Mouse (Mus musculus): Measurements from ENCODE around the gene Serinc5. TPM values are rescaled to one million over a fixed set of nuclear protein-coding genes. Genes with fewer than 3 reads are reported as not detected.

Serinc5 gene
- polyA plus RNA-seq, 2 experiments = 13.8 to 25.9 TPM

DNA sequence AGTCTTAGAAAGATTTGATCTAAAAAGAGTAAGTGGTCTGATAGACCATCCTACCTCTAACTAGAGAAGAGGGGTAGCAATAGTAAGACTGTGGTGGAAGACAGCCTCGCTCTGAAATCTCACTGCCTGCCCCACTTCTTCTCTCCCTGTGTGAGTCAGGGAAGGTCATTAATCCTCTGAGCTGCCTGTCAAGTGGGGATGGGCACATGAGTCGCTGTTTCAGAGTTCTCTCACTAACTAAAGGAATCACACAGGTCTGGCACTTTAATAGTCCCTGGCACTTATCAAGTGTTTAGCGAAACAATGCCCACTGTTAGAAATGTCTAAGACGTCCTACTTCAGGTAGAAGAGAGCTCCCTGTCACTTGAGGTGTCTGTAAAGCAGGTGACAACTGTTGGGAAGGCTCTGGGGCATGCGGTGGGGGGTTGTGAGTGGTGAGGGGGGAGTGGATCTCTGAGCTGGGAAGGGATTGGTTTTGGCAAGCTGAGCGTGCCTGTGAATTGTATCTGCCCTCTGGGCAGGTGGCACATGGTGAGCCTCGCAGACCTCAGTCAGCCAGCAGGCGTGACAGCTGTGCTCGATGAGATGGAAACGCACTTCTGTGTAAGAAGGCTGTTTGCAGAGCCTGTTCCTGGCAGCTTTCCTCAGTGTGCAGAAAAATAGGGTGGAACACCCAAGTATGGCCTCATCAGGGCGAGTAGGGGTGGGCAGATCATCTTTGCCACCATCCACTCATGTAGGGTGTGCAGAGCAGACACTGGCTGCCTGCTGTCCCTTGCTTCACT, 125.8 kb downstream of the Serinc5 start:
- Histone ChIP-seq H3K4me2 (replicated peaks; ENCODE audit: low read depth, low read length, severe bottlenecking) (no peak overlapping the region), H3K9me3 (ENCODE audit: control insufficient read depth, low read length) (no peaks in the 10 kb centered on the region), H3K27ac (replicated peaks; ENCODE audit: low read depth, low read length) (no peak overlapping the region), H3K4me1 (ENCODE audit: control insufficient read depth, insufficient read depth, low read length) (no peaks in the 10 kb centered on the region), H3K36me3 (ENCODE audit: control insufficient read depth, insufficient read depth, low read length) (no peaks in the 10 kb centered on the region), H3K4me3 (replicated peaks; ENCODE audit: low read length) (no peak overlapping the region), H3K27me3 (ENCODE audit: control insufficient read depth, insufficient read depth, low read length) (no peaks in the 10 kb centered on the region), H3K9ac (ENCODE audit: low read depth, low read length, severe bottlenecking) (no peak overlapping the region)
- DNase-seq (ENCODE audit: low spot score) = peak; percentile 26
- WGBS = 49% methylated on average over 11 of the region's 11 CpGs
- ATAC-seq (ENCODE audit: low FRiP score, low read depth) = no peak; the same call in 1 of the 2 replicates
- TF ChIP-seq POLR2A (IDR thresholded peaks at IDR 0.05; ENCODE audit: borderline replicate concordance, extremely low read depth, insufficient read depth, insufficient read length) = no peak

DNA sequence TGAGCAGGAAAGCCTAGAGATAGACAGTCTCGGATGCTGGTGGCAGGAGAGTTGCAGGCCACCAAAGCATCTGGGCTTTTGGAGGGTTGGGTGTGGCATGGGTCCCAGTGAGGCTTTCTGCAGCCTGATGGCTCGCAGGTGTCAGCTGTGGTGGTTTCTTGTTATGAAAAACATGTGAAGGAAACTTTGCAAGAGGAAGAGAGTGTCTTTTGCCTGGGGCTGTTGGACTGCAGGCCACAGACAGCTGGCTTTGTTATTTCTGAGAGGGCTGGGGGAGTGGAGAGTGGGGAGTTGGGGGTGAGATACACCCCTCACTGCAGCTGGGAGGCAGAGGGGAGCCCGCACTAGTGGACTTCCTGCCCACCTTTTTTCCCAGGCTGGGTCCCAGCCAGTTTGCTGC, 127.9 kb downstream of the Serinc5 start:
- 47% methylated on average over 3 of the region's 3 CpGs for WGBS
- DNase-seq (ENCODE audit: low spot score) (no peak), ATAC-seq (ENCODE audit: low FRiP score, low read depth) (no peak)

DNA sequence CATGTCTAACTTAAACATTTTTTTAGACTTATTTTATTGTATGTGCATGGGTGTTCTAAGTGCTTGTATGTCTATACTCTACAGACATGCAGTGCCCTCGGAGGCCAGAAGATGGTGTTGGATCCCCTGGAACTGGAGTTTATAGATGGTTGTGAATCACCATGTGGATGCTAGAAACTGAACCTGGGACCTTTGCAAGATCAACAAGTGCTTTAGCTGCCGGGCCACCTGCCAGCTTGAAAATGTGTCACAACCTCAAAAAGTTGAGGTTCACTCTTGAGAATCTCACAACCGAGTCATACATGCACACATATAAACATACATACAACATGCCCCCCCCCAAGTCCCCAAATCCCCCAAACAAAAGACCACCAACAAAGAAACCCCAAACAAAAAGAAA, 129.0 kb downstream of the Serinc5 start:
- Histone ChIP-seq H3K9me3 (ENCODE audit: control insufficient read depth, low read length) (no peaks in the 10 kb centered on the region), H3K4me2 (replicated peaks; ENCODE audit: low read depth, low read length, severe bottlenecking) (no peak overlapping the region), H3K27me3 (ENCODE audit: control insufficient read depth, insufficient read depth, low read length) (no peaks in the 10 kb centered on the region), H3K36me3 (ENCODE audit: control insufficient read depth, insufficient read depth, low read length) (no peaks in the 10 kb centered on the region), H3K4me1 (ENCODE audit: control insufficient read depth, insufficient read depth, low read length) (no peaks in the 10 kb centered on the region), H3K9ac (ENCODE audit: low read depth, low read length, severe bottlenecking) (no peak overlapping the region), H3K4me3 (replicated peaks; ENCODE audit: low read length) (no peak overlapping the region), H3K27ac (replicated peaks; ENCODE audit: low read depth, low read length) (no peak overlapping the region)
- WGBS = 85% methylated on average over 3 of the region's 3 CpGs
- DNase-seq (ENCODE audit: low spot score) (no peak), ATAC-seq (ENCODE audit: low FRiP score, low read depth) (no peak)
- no peak for TF ChIP-seq POLR2A (IDR thresholded peaks at IDR 0.05; ENCODE audit: borderline replicate concordance, extremely low read depth, insufficient read depth, insufficient read length)

More for the DNA sequence above, 127.9 kb downstream of the Serinc5 start:
- Histone ChIP-seq H3K4me3 (replicated peaks; ENCODE audit: low read length) (no peak overlapping the region), H3K4me2 (replicated peaks; ENCODE audit: low read depth, low read length, severe bottlenecking) (no peak overlapping the region), H3K36me3 (ENCODE audit: control insufficient read depth, insufficient read depth, low read length) (no peaks in the 10 kb centered on the region), H3K27ac (replicated peaks; ENCODE audit: low read depth, low read length) (no peak overlapping the region), H3K4me1 (ENCODE audit: control insufficient read depth, insufficient read depth, low read length) (no peaks in the 10 kb centered on the region), H3K9me3 (ENCODE audit: control insufficient read depth, low read length) (no peaks in the 10 kb centered on the region), H3K27me3 (ENCODE audit: control insufficient read depth, insufficient read depth, low read length) (no peaks in the 10 kb centered on the region), H3K9ac (ENCODE audit: low read depth, low read length, severe bottlenecking) (no peak overlapping the region)
- TF ChIP-seq POLR2A (IDR thresholded peaks at IDR 0.05; ENCODE audit: borderline replicate concordance, extremely low read depth, insufficient read depth, insufficient read length) = no peak

DNA sequence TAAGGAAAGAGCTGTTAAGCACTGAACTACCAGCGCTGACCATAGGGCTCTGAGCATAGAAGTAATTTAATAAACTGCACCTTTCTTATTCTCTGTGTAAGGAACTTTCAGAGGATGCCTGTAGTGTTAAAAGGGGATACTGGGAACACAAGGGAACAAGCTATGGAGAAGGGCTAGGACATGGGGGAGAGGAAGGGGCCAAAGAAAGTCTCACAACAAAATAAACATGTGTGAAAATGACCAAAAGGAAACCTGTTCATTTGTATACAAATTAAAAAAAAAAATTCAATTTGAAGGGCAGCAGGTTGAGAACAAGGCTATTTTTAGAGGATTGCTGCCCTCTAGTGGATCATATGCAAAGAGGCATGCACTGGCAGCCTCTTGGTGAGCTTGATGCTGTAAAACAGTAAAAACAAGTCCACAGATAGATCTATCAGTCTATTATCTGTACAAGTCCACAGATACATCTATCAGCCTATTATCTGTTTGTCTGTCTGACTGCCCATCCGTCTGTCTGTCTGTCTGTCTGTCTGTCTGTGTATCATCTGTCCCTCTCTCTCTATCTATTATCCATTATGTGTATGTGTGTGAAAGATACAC, 129.9 kb downstream of the Serinc5 start:
- 11% methylated on average over 2 of the region's 2 CpGs for WGBS
- Histone ChIP-seq H3K27ac (replicated peaks; ENCODE audit: low read depth, low read length) (no peak overlapping the region), H3K4me3 (replicated peaks; ENCODE audit: low read length) (no peak overlapping the region), H3K36me3 (ENCODE audit: control insufficient read depth, insufficient read depth, low read length) (no peaks in the 10 kb centered on the region), H3K9ac (ENCODE audit: low read depth, low read length, severe bottlenecking) (no peak overlapping the region), H3K4me2 (replicated peaks; ENCODE audit: low read depth, low read length, severe bottlenecking) (no peak overlapping the region), H3K27me3 (ENCODE audit: control insufficient read depth, insufficient read depth, low read length) (no peaks in the 10 kb centered on the region), H3K4me1 (ENCODE audit: control insufficient read depth, insufficient read depth, low read length) (no peaks in the 10 kb centered on the region), H3K9me3 (ENCODE audit: control insufficient read depth, low read length) (no peaks in the 10 kb centered on the region)
- DNase-seq (ENCODE audit: low spot score) = peak; percentile 85
- no peak for TF ChIP-seq POLR2A (IDR thresholded peaks at IDR 0.05; ENCODE audit: borderline replicate concordance, extremely low read depth, insufficient read depth, insufficient read length)
- ATAC-seq (ENCODE audit: low FRiP score, low read depth) = no peak

DNA sequence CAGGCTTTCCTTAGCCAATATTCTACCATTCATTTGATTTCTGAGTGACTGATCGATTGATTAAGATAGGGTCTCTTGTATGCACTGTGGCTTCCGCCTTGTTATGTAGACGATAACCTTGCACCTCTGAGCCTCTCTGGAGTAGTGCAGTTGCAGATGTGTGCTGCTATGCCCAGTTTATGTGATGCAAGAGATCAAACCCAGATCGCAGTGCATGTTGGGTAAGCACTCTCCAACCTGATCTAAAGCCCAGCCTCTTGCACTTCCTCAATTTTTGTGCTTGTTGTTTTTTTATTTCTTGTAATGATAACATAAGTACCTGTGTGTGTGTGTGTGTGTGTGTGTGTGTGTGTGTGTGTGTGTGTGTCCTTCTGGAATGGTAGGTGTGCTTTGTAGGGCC, 132.0 kb downstream of the Serinc5 start:
- Histone ChIP-seq H3K4me1 (ENCODE audit: control insufficient read depth, insufficient read depth, low read length) (no peaks in the 10 kb centered on the region), H3K4me2 (replicated peaks; ENCODE audit: low read depth, low read length, severe bottlenecking) (no peak overlapping the region), H3K4me3 (replicated peaks; ENCODE audit: low read length) (no peak overlapping the region), H3K27ac (replicated peaks; ENCODE audit: low read depth, low read length) (no peak overlapping the region), H3K27me3 (ENCODE audit: control insufficient read depth, insufficient read depth, low read length) (no peaks in the 10 kb centered on the region), H3K9me3 (ENCODE audit: control insufficient read depth, low read length) (no peaks in the 10 kb centered on the region), H3K9ac (ENCODE audit: low read depth, low read length, severe bottlenecking) (no peak overlapping the region), H3K36me3 (ENCODE audit: control insufficient read depth, insufficient read depth, low read length) (no peaks in the 10 kb centered on the region)
- 89% methylated on average over 4 of the region's 4 CpGs for WGBS
- ATAC-seq (ENCODE audit: low FRiP score, low read depth) = no peak
- no peak for TF ChIP-seq POLR2A (IDR thresholded peaks at IDR 0.05; ENCODE audit: borderline replicate concordance, extremely low read depth, insufficient read depth, insufficient read length)
- no peak for DNase-seq (ENCODE audit: low spot score)

Measured in limb, embryonic 14.5 days (tissue).